Mouse (Mus musculus): ENCODE data around the gene Ptpn21. TPM values are rescaled to one million over a fixed set of nuclear protein-coding genes. Genes with fewer than 3 reads are reported as not detected.

The Ptpn21 gene
- total RNA-seq, 1 experiment: 10.4 TPM

DNA sequence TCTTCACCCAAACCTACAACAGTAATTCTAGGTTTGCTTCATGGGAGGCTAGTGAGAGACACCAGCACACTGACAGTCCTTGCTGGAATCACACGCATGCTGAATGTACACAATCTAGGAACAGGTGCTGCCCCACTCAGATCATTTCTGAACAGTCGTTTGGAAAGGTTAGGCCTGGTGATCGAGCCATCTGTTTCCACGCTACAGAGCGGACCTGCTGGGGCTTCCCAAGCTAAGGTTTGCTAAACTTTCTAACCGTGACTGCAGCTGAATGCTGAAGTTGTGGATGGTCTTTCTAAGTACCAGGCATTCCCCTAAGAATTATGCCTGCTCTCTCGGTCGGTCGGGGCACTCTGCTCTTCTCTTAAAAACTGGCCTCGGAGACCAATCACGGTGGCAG lies 6.5 kb downstream of the Ptpn21 start:
- DNase-seq (ENCODE audit: low read depth, low spot score): no peak
- peaks cover 3% of the 10 kb centered on the region; the same call in 1 of the 2 replicates for H3K36me3 ChIP-seq (ENCODE audit: control insufficient read depth, insufficient read depth, low read length, poor library complexity, severe bottlenecking)
- H3K9ac ChIP-seq (ENCODE audit: insufficient read depth, low read depth, low read length, poor library complexity, severe bottlenecking): no peak overlapping the region
- in situ Hi-C loops (cut with MboI; ENCODE audit: low sequenced_read_pairs in 2 of 2, unreplicated experiment in 2 of 2): no loop called here
- H3K27ac ChIP-seq (ENCODE audit: insufficient read depth, low read depth, low read length, poor library complexity, severe bottlenecking): no peak overlapping the region
- peaks cover 0 to 7% of the 10 kb centered on the region in 2 experiments; a peak in 2 of 4 replicates for H3K4me1 ChIP-seq (ENCODE audit: control insufficient read depth in 2 of 2, insufficient read depth in 2 of 2, low read length in 2 of 2, poor library complexity in 1 of 2)
- TF ChIP-seq ZNF384 (IDR thresholded peaks at IDR 0.05; ENCODE audit: low read depth, low read length): no peak
- TF ChIP-seq HCFC1 (IDR thresholded peaks at IDR 0.05; ENCODE audit: borderline replicate concordance, insufficient read depth, low read length): no peak
- TF ChIP-seq ZC3H11A (IDR thresholded peaks at IDR 0.05; ENCODE audit: borderline replicate concordance, low read depth, low read length): no peak
- no peak for TF ChIP-seq MAFK (IDR thresholded peaks at IDR 0.05; ENCODE audit: insufficient read depth, low read depth, low read length)
- no peak for TF ChIP-seq CHD2 (IDR thresholded peaks at IDR 0.05; ENCODE audit: low read depth, low read length)
- H3K9me3 ChIP-seq (ENCODE audit: control insufficient read depth, insufficient read depth, low read depth, low read length): no peaks in the 10 kb centered on the region
- H3K4me3 ChIP-seq (ENCODE audit: insufficient read depth in 1 of 2, low read depth in 1 of 2, low read length in 2 of 2, poor library complexity in 1 of 2, severe bottlenecking in 1 of 2): no peak overlapping the region

DNA sequence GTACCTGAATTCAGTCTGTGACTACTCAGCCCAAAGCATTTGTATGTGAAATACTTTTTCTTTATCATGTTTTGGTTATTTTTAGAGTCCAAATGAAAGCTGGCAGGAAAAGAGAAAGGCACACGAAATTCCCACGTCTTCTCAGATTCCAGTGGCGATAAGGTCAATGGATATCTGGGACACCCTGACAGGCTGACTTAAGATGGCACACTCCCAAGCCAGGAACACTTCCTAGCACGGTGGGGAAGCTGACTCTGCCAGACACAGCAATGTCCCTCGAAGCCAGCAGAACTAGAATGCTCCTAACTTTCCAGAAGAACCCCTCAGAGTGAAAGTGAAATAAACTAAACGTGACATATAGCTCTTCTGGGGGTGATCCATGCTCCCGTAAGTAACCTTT lies 10.0 kb downstream of the Ptpn21 start:
- Histone ChIP-seq H3K9me3 (ENCODE audit: control insufficient read depth, insufficient read depth, low read depth, low read length) (no peaks in the 10 kb centered on the region), H3K36me3 (ENCODE audit: control insufficient read depth, insufficient read depth, low read length, poor library complexity, severe bottlenecking) (peaks cover 3% of the 10 kb centered on the region; the same call in 1 of the 2 replicates), H3K4me3 (ENCODE audit: insufficient read depth in 1 of 2, low read depth in 1 of 2, low read length in 2 of 2, poor library complexity in 1 of 2, severe bottlenecking in 1 of 2) (no peak overlapping the region), H3K9ac (ENCODE audit: insufficient read depth, low read depth, low read length, poor library complexity, severe bottlenecking) (no peak overlapping the region), H3K4me1 (ENCODE audit: control insufficient read depth in 2 of 2, insufficient read depth in 2 of 2, low read length in 2 of 2, poor library complexity in 1 of 2) (peaks cover 0 to 10% of the 10 kb centered on the region in 2 experiments; a peak in 1 of 4 replicates), H3K27ac (ENCODE audit: insufficient read depth, low read depth, low read length, poor library complexity, severe bottlenecking) (no peak overlapping the region)
- in situ Hi-C loops (cut with MboI; ENCODE audit: low sequenced_read_pairs in 2 of 2, unreplicated experiment in 2 of 2): no loop called here
- DNase-seq (ENCODE audit: low read depth, low spot score): no peak
- TF ChIP-seq HCFC1 (IDR thresholded peaks at IDR 0.05; ENCODE audit: borderline replicate concordance, insufficient read depth, low read length): no peak
- no peak for TF ChIP-seq CHD2 (IDR thresholded peaks at IDR 0.05; ENCODE audit: low read depth, low read length)
- no peak for TF ChIP-seq MAFK (IDR thresholded peaks at IDR 0.05; ENCODE audit: insufficient read depth, low read depth, low read length)
- TF ChIP-seq ZC3H11A (IDR thresholded peaks at IDR 0.05; ENCODE audit: borderline replicate concordance, low read depth, low read length): no peak
- TF ChIP-seq ZNF384 (IDR thresholded peaks at IDR 0.05; ENCODE audit: low read depth, low read length): no peak

DNA sequence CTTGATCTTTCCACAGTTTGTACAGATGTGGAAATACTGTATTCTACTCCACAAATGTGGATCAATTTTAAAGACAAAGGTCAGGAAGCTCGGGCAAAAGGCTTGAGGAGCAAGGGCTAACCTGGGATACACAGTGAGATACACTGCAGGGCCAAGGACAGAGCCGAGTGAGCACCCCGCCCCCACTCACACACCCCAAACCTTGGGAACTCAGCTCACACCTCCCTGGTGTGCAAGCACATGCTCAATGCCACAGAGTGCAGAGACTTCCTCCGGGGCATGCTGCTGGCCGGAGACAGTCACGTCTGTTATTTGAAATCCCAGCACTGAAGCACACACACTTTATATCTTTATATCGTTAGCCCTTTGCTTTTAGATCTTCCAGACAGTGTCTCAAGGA lies 11.1 kb downstream of the Ptpn21 start:
- peaks cover 3% of the 10 kb centered on the region; the same call in 1 of the 2 replicates for H3K36me3 ChIP-seq (ENCODE audit: control insufficient read depth, insufficient read depth, low read length, poor library complexity, severe bottlenecking)
- H3K4me3 ChIP-seq (ENCODE audit: insufficient read depth in 1 of 2, low read depth in 1 of 2, low read length in 2 of 2, poor library complexity in 1 of 2, severe bottlenecking in 1 of 2): no peak overlapping the region
- TF ChIP-seq CHD2 (IDR thresholded peaks at IDR 0.05; ENCODE audit: low read depth, low read length) (no peak), ZNF384 (IDR thresholded peaks at IDR 0.05; ENCODE audit: low read depth, low read length) (no peak), ZC3H11A (IDR thresholded peaks at IDR 0.05; ENCODE audit: borderline replicate concordance, low read depth, low read length) (no peak), HCFC1 (IDR thresholded peaks at IDR 0.05; ENCODE audit: borderline replicate concordance, insufficient read depth, low read length) (no peak), MAFK (IDR thresholded peaks at IDR 0.05; ENCODE audit: insufficient read depth, low read depth, low read length) (no peak)
- H3K9me3 ChIP-seq (ENCODE audit: control insufficient read depth, insufficient read depth, low read depth, low read length): no peaks in the 10 kb centered on the region
- H3K4me1 ChIP-seq (ENCODE audit: control insufficient read depth in 2 of 2, insufficient read depth in 2 of 2, low read length in 2 of 2, poor library complexity in 1 of 2): peaks cover 0 to 10% of the 10 kb centered on the region in 2 experiments; a peak in 1 of 4 replicates
- H3K27ac ChIP-seq (ENCODE audit: insufficient read depth, low read depth, low read length, poor library complexity, severe bottlenecking): no peak overlapping the region
- H3K9ac ChIP-seq (ENCODE audit: insufficient read depth, low read depth, low read length, poor library complexity, severe bottlenecking): no peak overlapping the region
- DNase-seq (ENCODE audit: low read depth, low spot score): no peak
- in situ Hi-C loops (cut with MboI; ENCODE audit: low sequenced_read_pairs in 2 of 2, unreplicated experiment in 2 of 2): no loop called here

DNA sequence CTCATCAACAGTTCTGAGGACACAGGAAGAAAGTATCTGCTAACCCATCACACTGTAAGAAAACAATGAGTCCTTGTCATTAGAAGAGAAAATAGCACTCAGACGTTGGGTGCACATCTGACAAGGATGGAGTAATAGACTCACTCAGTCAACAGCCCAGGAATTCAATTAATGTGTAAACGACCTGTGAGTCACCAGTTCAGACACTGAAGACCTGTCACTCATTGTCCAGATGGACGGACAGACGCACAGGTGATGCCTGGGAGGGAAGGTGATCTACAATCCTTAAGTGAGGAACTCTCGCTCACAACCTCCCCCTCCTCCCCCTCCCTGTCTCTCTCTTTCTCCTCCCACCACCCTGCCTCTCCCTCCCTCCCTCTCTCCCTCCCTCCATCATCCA lies 12.2 kb downstream of the Ptpn21 start:
- no peak overlapping the region for H3K9ac ChIP-seq (ENCODE audit: insufficient read depth, low read depth, low read length, poor library complexity, severe bottlenecking)
- peaks cover 0 to 10% of the 10 kb centered on the region in 2 experiments; a peak in 1 of 4 replicates for H3K4me1 ChIP-seq (ENCODE audit: control insufficient read depth in 2 of 2, insufficient read depth in 2 of 2, low read length in 2 of 2, poor library complexity in 1 of 2)
- in situ Hi-C loops (cut with MboI; ENCODE audit: low sequenced_read_pairs in 2 of 2, unreplicated experiment in 2 of 2): no loop called here
- DNase-seq (ENCODE audit: low read depth, low spot score): no peak
- H3K9me3 ChIP-seq (ENCODE audit: control insufficient read depth, insufficient read depth, low read depth, low read length): no peaks in the 10 kb centered on the region
- H3K27ac ChIP-seq (ENCODE audit: insufficient read depth, low read depth, low read length, poor library complexity, severe bottlenecking): no peak overlapping the region
- no peak for TF ChIP-seq CHD2 (IDR thresholded peaks at IDR 0.05; ENCODE audit: low read depth, low read length)
- no peak for TF ChIP-seq HCFC1 (IDR thresholded peaks at IDR 0.05; ENCODE audit: borderline replicate concordance, insufficient read depth, low read length)
- no peak for TF ChIP-seq MAFK (IDR thresholded peaks at IDR 0.05; ENCODE audit: insufficient read depth, low read depth, low read length)
- peaks cover 3% of the 10 kb centered on the region; the same call in 1 of the 2 replicates for H3K36me3 ChIP-seq (ENCODE audit: control insufficient read depth, insufficient read depth, low read length, poor library complexity, severe bottlenecking)
- no peak overlapping the region for H3K4me3 ChIP-seq (ENCODE audit: insufficient read depth in 1 of 2, low read depth in 1 of 2, low read length in 2 of 2, poor library complexity in 1 of 2, severe bottlenecking in 1 of 2)

DNA sequence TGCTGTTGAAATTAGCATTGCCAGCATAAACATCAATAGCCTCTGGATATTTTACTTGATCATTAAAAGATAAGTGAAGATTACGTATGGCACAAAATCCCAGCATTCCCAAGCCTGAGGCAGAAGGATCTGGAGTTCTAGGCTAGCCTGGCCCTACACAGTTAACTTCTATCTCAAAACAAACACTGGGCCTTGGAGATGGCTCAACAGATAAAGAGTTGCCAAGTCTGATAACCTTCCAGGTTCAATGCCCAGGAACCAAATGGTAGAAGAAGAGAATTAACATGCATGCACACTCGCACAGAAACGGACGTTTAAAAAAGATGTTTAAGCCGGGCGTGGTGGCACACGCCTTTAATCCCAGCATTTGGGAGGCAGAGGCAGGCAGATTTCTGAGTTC lies 13.0 kb downstream of the Ptpn21 start:
- H3K4me1 ChIP-seq (ENCODE audit: control insufficient read depth in 2 of 2, insufficient read depth in 2 of 2, low read length in 2 of 2, poor library complexity in 1 of 2): peaks cover 0 to 10% of the 10 kb centered on the region in 2 experiments; a peak in 1 of 4 replicates
- DNase-seq (ENCODE audit: low read depth, low spot score): no peak
- H3K36me3 ChIP-seq (ENCODE audit: control insufficient read depth, insufficient read depth, low read length, poor library complexity, severe bottlenecking): peaks cover 3% of the 10 kb centered on the region; the same call in 1 of the 2 replicates
- H3K9me3 ChIP-seq (ENCODE audit: control insufficient read depth, insufficient read depth, low read depth, low read length): no peaks in the 10 kb centered on the region
- no peak overlapping the region for H3K4me3 ChIP-seq (ENCODE audit: insufficient read depth in 1 of 2, low read depth in 1 of 2, low read length in 2 of 2, poor library complexity in 1 of 2, severe bottlenecking in 1 of 2)
- no peak overlapping the region for H3K27ac ChIP-seq (ENCODE audit: insufficient read depth, low read depth, low read length, poor library complexity, severe bottlenecking)
- H3K9ac ChIP-seq (ENCODE audit: insufficient read depth, low read depth, low read length, poor library complexity, severe bottlenecking): no peak overlapping the region
- TF ChIP-seq HCFC1 (IDR thresholded peaks at IDR 0.05; ENCODE audit: borderline replicate concordance, insufficient read depth, low read length) (no peak), ZNF384 (IDR thresholded peaks at IDR 0.05; ENCODE audit: low read depth, low read length) (no peak), ZC3H11A (IDR thresholded peaks at IDR 0.05; ENCODE audit: borderline replicate concordance, low read depth, low read length) (no peak), MAFK (IDR thresholded peaks at IDR 0.05; ENCODE audit: insufficient read depth, low read depth, low read length) (no peak), CHD2 (IDR thresholded peaks at IDR 0.05; ENCODE audit: low read depth, low read length) (no peak)
- in situ Hi-C loops (cut with MboI; ENCODE audit: low sequenced_read_pairs in 2 of 2, unreplicated experiment in 2 of 2): no loop called here
